Mouse (Mus musculus): ENCODE data around the gene Mpv17l2. TPM values are rescaled to one million over a fixed set of nuclear protein-coding genes. Genes with fewer than 3 reads are reported as not detected.

Gene Mpv17l2
- polyA plus RNA-seq, 1 experiment from 2014 or later, result 32.7 TPM

- Histone ChIP-seq H3K9ac (0 out of 2 replicates have a peak overlapping the region, but pooled peaks have one; percentile 55), H3K27me3 (no peaks in the 10 kb centered on the region), H3K9me3 (no peaks in the 10 kb centered on the region), H3K36me3 (peaks cover 22% of the 10 kb centered on the region), H3K4me2 (replicated peaks) (peak overlapping the region; percentile 85), H3K4me1 (peaks cover 17% of the 10 kb centered on the region), H3K27ac (no peak overlapping the region), H3K4me3 (peak overlapping the region; percentile 39)
- WGBS, result 78% methylated on average over 9 of the region's 9 CpGs
- no peak for ATAC-seq (ENCODE audit: insufficient number of reproducible peaks, insufficient read depth, low FRiP score, low TSS enrichment)
These were observed 4.6 kb upstream of the Mpv17l2 start for GRCm38 (mm10) chr8:70765329-70765728.

- Histone ChIP-seq H3K9ac (no peak overlapping the region), H3K27ac (no peak overlapping the region), H3K4me3 (no peak overlapping the region), H3K9me3 (no peaks in the 10 kb centered on the region), H3K27me3 (no peaks in the 10 kb centered on the region), H3K4me2 (replicated peaks) (peak overlapping the region; percentile 85; the same call in 1 of the 2 replicates), H3K4me1 (peaks cover 24% of the 10 kb centered on the region), H3K36me3 (peaks cover 18% of the 10 kb centered on the region)
- WGBS, result 94% methylated on average over 13 of the region's 13 CpGs
- no peak for ATAC-seq (ENCODE audit: insufficient number of reproducible peaks, insufficient read depth, low FRiP score, low TSS enrichment)
These were observed 3.9 kb upstream of the Mpv17l2 start for GRCm38 (mm10) chr8:70764676-70765075.

- Histone ChIP-seq H3K4me1 (peaks cover 28% of the 10 kb centered on the region), H3K4me3 (no peak overlapping the region), H3K9me3 (no peaks in the 10 kb centered on the region), H3K36me3 (peaks cover 16% of the 10 kb centered on the region), H3K27me3 (no peaks in the 10 kb centered on the region), H3K27ac (no peak overlapping the region), H3K4me2 (replicated peaks) (no peak overlapping the region), H3K9ac (no peak overlapping the region)
- no peak for ATAC-seq (ENCODE audit: insufficient number of reproducible peaks, insufficient read depth, low FRiP score, low TSS enrichment)
- WGBS, result 88% methylated on average over 8 of the region's 8 CpGs
These were observed 3.3 kb upstream of the Mpv17l2 start for GRCm38 (mm10) chr8:70764026-70764425.

DNA sequence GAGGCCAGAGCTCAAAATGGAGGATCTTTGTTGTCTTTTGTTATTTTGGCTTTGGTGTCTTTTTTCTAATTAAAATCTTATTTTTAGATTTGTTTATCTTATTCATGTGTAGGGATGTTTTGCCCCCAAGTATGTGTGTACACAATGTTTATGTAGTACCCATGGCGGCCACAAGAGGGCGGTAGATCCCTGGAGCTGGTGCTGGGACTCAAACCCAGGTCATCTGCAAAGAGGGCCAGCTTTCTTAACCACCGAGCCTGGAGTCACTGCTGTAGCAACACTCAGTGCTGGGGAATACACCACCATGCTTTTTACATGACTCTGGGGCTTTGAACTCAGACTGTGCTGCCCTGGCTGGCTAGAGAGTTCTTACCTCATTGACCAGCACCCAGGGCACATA lies 2.6 kb upstream of the Mpv17l2 start:
- Histone ChIP-seq H3K9ac (no peak overlapping the region), H3K4me2 (replicated peaks) (no peak overlapping the region), H3K9me3 (no peaks in the 10 kb centered on the region), H3K27ac (no peak overlapping the region), H3K36me3 (peaks cover 12% of the 10 kb centered on the region), H3K4me1 (peaks cover 30% of the 10 kb centered on the region), H3K27me3 (no peaks in the 10 kb centered on the region), H3K4me3 (no peak overlapping the region)
- ATAC-seq (ENCODE audit: insufficient number of reproducible peaks, insufficient read depth, low FRiP score, low TSS enrichment), result no peak
- WGBS, result 4% methylated on average over 3 of the region's 3 CpGs

DNA sequence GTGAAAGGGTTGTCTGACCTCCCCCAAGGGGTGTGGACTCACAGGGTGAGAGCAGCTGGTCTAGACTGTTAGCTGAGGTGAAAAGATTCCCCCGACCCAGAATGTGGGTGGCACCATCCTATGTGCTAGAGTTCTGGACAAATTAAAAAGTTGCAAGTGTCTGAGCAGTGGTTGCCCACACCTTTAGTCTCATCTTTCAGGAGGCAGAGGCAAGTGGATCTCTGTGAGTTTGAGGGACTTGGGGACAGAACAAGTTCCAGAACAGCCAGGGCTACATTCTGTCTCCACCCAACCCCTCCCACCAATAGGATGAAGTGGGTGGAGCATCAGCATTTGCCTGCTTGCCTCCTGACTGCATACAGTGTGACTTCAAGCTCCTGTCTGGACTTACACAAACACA lies 1.4 kb upstream of the Mpv17l2 start:
- no peak for ATAC-seq (ENCODE audit: insufficient number of reproducible peaks, insufficient read depth, low FRiP score, low TSS enrichment)
- no peaks in the 10 kb centered on the region for H3K27me3 ChIP-seq
- no peak overlapping the region for H3K4me3 ChIP-seq
- H3K9me3 ChIP-seq, result no peaks in the 10 kb centered on the region
- WGBS, result 86% methylated on average over 1 of the region's 1 CpGs
- H3K4me1 ChIP-seq, result peaks cover 30% of the 10 kb centered on the region
- peaks cover 11% of the 10 kb centered on the region; the same call in 1 of the 2 replicates for H3K36me3 ChIP-seq
- H3K4me2 ChIP-seq (replicated peaks), result no peak overlapping the region
- H3K27ac ChIP-seq, result no peak overlapping the region
- no peak overlapping the region for H3K9ac ChIP-seq

DNA sequence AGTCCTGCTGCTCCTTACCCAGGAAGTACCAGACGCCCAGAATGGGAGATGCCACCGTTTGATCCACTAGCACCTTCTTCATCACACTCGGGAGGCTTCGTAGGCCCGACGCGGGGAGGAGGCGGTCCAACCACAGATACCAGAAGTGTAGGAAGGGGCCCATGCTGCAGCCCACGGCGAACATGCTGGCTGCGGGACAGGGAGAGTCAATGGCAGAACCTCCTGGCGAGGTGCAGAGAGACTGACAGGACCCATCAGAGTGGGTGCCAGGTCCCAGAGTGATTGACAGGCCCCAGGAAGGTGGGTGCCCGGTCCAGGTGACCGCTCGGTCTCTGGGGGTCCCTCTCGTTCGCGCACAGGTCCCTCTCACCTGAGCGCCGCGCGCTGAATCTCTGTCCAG lies 396 bp downstream of the Mpv17l2 start:
- peak; percentile 1; the same call in 1 of the 2 replicates for ATAC-seq (ENCODE audit: insufficient number of reproducible peaks, insufficient read depth, low FRiP score, low TSS enrichment)

DNA sequence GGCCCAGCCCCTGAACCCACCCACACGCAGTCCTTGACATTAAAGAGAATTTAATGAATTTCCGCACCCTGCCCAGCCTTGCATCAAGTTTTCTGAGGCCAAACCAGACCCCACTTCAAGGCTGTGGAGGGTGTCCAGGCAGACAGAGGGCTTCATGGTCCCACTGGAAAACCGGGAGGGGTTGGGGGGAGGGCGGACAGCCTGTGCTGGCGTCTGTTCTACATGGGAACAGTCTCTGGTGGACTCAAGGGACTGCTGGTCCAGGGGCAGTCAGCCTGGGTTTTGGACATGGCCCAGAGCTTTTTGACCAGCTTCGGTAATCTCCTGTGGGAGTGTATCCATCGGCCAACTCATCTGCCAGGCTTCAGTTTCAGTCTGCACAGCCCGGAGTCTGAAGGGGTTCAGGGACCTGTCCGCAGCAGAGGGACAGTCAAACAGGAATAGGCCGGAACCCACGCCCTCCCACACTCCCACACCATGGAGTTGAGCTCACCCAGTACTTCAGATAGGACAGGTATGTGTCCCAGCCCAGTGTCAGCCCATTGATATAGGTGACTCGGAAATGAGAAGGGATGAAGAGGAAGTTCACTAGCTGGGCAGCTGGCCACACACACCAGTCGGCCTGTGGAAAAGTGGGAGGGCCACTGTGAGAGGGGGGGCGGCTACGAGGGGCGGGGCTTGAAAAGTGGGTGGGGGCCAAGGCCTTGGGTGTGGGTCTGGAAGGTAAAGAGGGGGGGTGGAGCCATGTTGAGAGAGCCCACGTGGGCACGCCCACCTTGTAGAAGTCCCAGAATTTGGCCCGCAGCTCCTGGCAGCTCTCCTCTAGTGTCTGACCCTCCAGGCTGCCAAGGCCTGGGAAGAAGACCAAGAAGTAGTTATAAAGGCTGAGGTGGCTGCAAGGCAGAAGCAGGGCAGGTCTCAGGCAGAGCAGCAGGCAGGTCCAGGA lies 1.9 kb downstream of the Mpv17l2 start:
- no peak overlapping the region for H3K9ac ChIP-seq
- H3K27ac ChIP-seq, result no peak overlapping the region
- peaks cover 28% of the 10 kb centered on the region for H3K4me1 ChIP-seq
- peaks cover 22% of the 10 kb centered on the region; the same call in 1 of the 2 replicates for H3K36me3 ChIP-seq
- H3K9me3 ChIP-seq, result no peaks in the 10 kb centered on the region
- H3K4me3 ChIP-seq, result no peak overlapping the region
- no peaks in the 10 kb centered on the region for H3K27me3 ChIP-seq
- 69% methylated on average over 19 of the region's 19 CpGs for WGBS
- no peak for ATAC-seq (ENCODE audit: insufficient number of reproducible peaks, insufficient read depth, low FRiP score, low TSS enrichment)
- H3K4me2 ChIP-seq (replicated peaks), result 0 out of 2 replicates have a peak overlapping the region, but pooled peaks have one; percentile 91

More for the DNA sequence above, 396 bp downstream of the Mpv17l2 start:
- peaks cover 23% of the 10 kb centered on the region for H3K4me1 ChIP-seq
- H3K9me3 ChIP-seq, result no peaks in the 10 kb centered on the region
- H3K36me3 ChIP-seq, result peaks cover 22% of the 10 kb centered on the region; the same call in 1 of the 2 replicates
- H3K4me2 ChIP-seq (replicated peaks), result peak overlapping the region; percentile 91
- peak overlapping the region; percentile 65 for H3K4me3 ChIP-seq
- H3K27ac ChIP-seq, result peak overlapping the region; percentile 71
- peak overlapping the region; percentile 71 for H3K9ac ChIP-seq
- WGBS, result 1% methylated on average over 22 of the region's 22 CpGs
- no peaks in the 10 kb centered on the region for H3K27me3 ChIP-seq

GRCm38 (mm10) chr8:70758308-70758615 lies 2.5 kb downstream of the Mpv17l2 start:
- H3K9ac ChIP-seq, result no peak overlapping the region
- no peak overlapping the region for H3K27ac ChIP-seq
- no peak for ATAC-seq (ENCODE audit: insufficient number of reproducible peaks, insufficient read depth, low FRiP score, low TSS enrichment)
- H3K9me3 ChIP-seq, result no peaks in the 10 kb centered on the region
- no peak overlapping the region for H3K4me2 ChIP-seq (replicated peaks)
- 82% methylated on average over 7 of the region's 7 CpGs for WGBS
- no peaks in the 10 kb centered on the region for H3K27me3 ChIP-seq
- peaks cover 29% of the 10 kb centered on the region for H3K4me1 ChIP-seq
- no peak overlapping the region for H3K4me3 ChIP-seq
- peaks cover 22% of the 10 kb centered on the region; the same call in 1 of the 2 replicates for H3K36me3 ChIP-seq

- Histone ChIP-seq H3K4me1 (peaks cover 34% of the 10 kb centered on the region), H3K27me3 (no peaks in the 10 kb centered on the region), H3K36me3 (peaks cover 22% of the 10 kb centered on the region; the same call in 1 of the 2 replicates), H3K27ac (no peak overlapping the region), H3K9ac (no peak overlapping the region), H3K4me3 (no peak overlapping the region), H3K9me3 (no peaks in the 10 kb centered on the region), H3K4me2 (replicated peaks) (no peak overlapping the region)
- ATAC-seq (ENCODE audit: insufficient number of reproducible peaks, insufficient read depth, low FRiP score, low TSS enrichment), result no peak
- 70% methylated on average over 22 of the region's 22 CpGs for WGBS
These were observed 3.0 kb downstream of the Mpv17l2 start for GRCm38 (mm10) chr8:70757523-70758307.

- Histone ChIP-seq H3K9me3 (no peaks in the 10 kb centered on the region), H3K9ac (no peak overlapping the region), H3K27ac (no peak overlapping the region), H3K27me3 (no peaks in the 10 kb centered on the region), H3K36me3 (peaks cover 22% of the 10 kb centered on the region; the same call in 1 of the 2 replicates), H3K4me2 (replicated peaks) (no peak overlapping the region), H3K4me3 (no peak overlapping the region), H3K4me1 (peaks cover 37% of the 10 kb centered on the region)
- no peak for ATAC-seq (ENCODE audit: insufficient number of reproducible peaks, insufficient read depth, low FRiP score, low TSS enrichment)
- 90% methylated on average over 6 of the region's 6 CpGs for WGBS
These were observed 4.2 kb downstream of the Mpv17l2 start for GRCm38 (mm10) chr8:70756476-70757040.

DNA sequence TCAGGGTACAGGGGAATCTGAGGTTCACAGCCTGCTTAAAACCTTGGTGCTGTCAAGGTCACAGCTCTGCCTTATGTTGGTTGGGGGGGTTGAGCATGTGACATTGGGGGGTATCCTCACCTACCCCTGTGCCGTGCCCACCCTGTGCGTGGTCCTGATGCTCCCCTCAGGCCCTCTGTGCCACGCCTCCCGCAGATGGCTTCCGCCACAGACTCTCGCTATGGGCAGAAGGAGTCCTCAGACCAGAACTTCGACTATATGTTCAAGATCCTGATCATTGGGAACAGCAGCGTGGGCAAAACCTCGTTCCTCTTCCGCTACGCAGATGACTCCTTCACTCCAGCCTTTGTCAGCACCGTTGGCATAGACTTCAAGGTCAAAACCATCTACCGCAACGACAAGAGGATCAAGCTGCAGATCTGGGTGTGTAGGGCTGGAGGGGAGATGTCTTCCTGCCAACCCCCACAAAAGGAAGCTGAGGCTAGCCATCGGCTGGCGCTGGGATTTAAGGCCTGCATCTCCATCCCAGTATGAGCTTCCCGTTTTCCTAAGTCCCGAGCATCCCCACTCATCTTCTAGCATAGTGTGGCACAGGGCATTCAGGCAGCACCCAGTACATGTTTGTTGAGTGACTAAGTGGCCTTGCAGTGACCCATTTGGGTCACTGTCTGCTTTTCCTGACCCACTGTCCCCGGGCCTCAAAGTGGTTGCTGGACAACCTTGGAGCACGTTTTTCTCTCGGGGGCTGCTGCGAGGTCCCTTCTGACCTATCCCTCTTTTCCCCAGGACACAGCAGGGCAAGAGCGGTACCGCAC lies 4.9 kb downstream of the Mpv17l2 start:
- H3K27ac ChIP-seq, result no peak overlapping the region
- peak overlapping the region; percentile 97 for H3K4me2 ChIP-seq (replicated peaks)
- WGBS, result 81% methylated on average over 24 of the region's 24 CpGs
- no peaks in the 10 kb centered on the region for H3K27me3 ChIP-seq
- no peaks in the 10 kb centered on the region for H3K9me3 ChIP-seq
- ATAC-seq (ENCODE audit: insufficient number of reproducible peaks, insufficient read depth, low FRiP score, low TSS enrichment), result no peak
- peaks cover 33% of the 10 kb centered on the region for H3K4me1 ChIP-seq
- peak overlapping the region; percentile 57 for H3K4me3 ChIP-seq
- peak overlapping the region; percentile 72 for H3K9ac ChIP-seq
- peaks cover 22% of the 10 kb centered on the region; the same call in 1 of the 2 replicates for H3K36me3 ChIP-seq
